Mouse (Mus musculus) midbrain, embryonic 10.5 days (tissue): ENCODE measurements around the gene Fen1. TPM values are rescaled to one million over a fixed set of nuclear protein-coding genes. Genes with fewer than 3 reads are reported as not detected.

Experiments
- DNase-seq: peaks from one replicate; pipeline ENCODE4 v3.0.0-alpha.2; 2017; ENCODE audit warnings: low spot score
- H3K27ac ChIP-seq: fragments of 300-500 bp; sonication (generic); replicated peaks from 2 replicates; pipeline ENCODE4 v1.5.1; 2016; ENCODE audit warnings: mild to moderate bottlenecking
- H3K27me3 ChIP-seq: fragments of 300-500 bp; sonication (generic); 2 replicates; pipeline ENCODE4 v1.6.1; 2016; ENCODE audit warnings: low read depth, mild to moderate bottlenecking; ENCODE audit not compliant: poor library complexity, severe bottlenecking
- H3K36me3 ChIP-seq: fragments of 300-500 bp; sonication (generic); 2 replicates; pipeline ENCODE4 v1.6.1; 2016; ENCODE audit warnings: mild to moderate bottlenecking, moderate library complexity
- H3K4me1 ChIP-seq: fragments of 300-500 bp; sonication (generic); 2 replicates; pipeline ENCODE4 v1.6.1; 2016
- H3K4me3 ChIP-seq: fragments of 300-500 bp; sonication (generic); 2 replicates; pipeline ENCODE4 v1.5.1; 2016; ENCODE audit warnings: mild to moderate bottlenecking, moderate library complexity
- H3K9me3 ChIP-seq: fragments of 300-500 bp; sonication (generic); replicated peaks from 2 replicates; pipeline ENCODE4 v1.6.1; 2016; ENCODE audit warnings: mild to moderate bottlenecking
- WGBS: fragments of 180-500 bp; shearing (Covaris S2); methylation state at CpG from one replicate; pipeline ENCODE4 v1.1.7; 2016; 5-methylcytosine and 5-hydroxymethylcytosine counted together
- polyA plus RNA-seq: library from polyadenylated mRNA; unstranded; fragments of >200 nt; fragmentation: Nextera tagmentation; extraction: Ambion mirVana; gene quantifications from 2 replicates; pipeline ENCODE4 v1.2.1, GENCODE M21; 2016

The Fen1 gene
- polyA plus RNA-seq, 1 experiment from 2014 or later: 188 TPM

DNA sequence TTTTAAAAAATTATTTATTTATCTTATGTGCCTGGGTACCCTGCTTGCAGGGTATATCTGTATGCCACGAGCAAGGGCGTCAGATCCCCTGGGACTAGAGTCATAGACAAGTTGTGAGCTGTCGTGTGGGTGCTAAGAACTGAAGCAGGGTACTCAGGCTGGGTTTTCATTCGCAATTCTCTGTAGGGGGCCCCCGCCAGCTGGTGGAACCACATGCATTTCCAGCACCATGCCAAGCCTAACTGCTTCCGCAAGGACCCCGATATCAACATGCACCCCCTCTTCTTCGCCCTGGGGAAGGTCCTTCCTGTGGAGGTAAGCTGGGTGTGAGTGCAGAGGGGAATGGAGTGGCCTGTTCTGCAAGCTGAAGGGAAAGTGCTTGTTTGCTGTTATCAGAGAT, 17.4 kb downstream of the Fen1 start:
- WGBS: 94% methylated on average over 8 of the region's 8 CpGs
- Histone ChIP-seq H3K27me3 (no peaks in the 10 kb centered on the region), H3K36me3 (peaks cover 72% of the 10 kb centered on the region), H3K27ac (no peak overlapping the region), H3K9me3 (no peaks in the 10 kb centered on the region), H3K4me3 (no peak overlapping the region), H3K4me1 (peaks cover 40% of the 10 kb centered on the region)
- no peak for DNase-seq

GRCm38 (mm10) chr19:10185876-10186275, 18.1 kb downstream of the Fen1 start:
- no peak for DNase-seq
- no peak overlapping the region; the same call in 1 of the 2 replicates for H3K4me3 ChIP-seq
- no peaks in the 10 kb centered on the region for H3K9me3 ChIP-seq
- no peak overlapping the region for H3K27ac ChIP-seq
- WGBS: 94% methylated on average over 3 of the region's 3 CpGs
- no peaks in the 10 kb centered on the region for H3K27me3 ChIP-seq
- H3K36me3 ChIP-seq: peaks cover 65% of the 10 kb centered on the region
- peaks cover 34% of the 10 kb centered on the region for H3K4me1 ChIP-seq

DNA sequence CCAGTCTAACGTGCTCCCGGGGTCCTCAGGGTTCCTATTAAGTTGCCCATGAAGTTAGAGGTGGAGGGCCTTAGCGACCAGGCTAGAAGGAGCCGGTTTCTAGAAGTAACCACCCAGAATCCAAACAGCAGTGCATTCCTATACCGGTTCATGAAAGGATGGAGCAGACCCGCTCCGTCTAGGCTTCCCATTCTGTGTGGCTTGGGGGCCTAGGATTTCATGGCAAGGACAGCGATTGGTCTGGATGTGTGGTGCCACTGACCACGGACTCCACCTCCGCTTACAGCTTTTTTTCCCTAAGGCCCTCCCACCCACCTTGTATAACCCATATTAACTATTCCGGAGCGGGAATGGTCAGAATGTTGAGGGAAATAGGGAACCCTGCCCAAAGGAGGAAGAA, 19.9 kb downstream of the Fen1 start:
- peak overlapping the region; percentile 79 for H3K4me3 ChIP-seq
- peak; percentile 41 for DNase-seq
- 20% methylated on average over 12 of the region's 12 CpGs for WGBS
- H3K27ac ChIP-seq: peak overlapping the region; percentile 99
- peaks cover 34% of the 10 kb centered on the region for H3K4me1 ChIP-seq
- H3K36me3 ChIP-seq: peaks cover 48% of the 10 kb centered on the region
- H3K9me3 ChIP-seq: no peaks in the 10 kb centered on the region
- H3K27me3 ChIP-seq: no peaks in the 10 kb centered on the region

DNA sequence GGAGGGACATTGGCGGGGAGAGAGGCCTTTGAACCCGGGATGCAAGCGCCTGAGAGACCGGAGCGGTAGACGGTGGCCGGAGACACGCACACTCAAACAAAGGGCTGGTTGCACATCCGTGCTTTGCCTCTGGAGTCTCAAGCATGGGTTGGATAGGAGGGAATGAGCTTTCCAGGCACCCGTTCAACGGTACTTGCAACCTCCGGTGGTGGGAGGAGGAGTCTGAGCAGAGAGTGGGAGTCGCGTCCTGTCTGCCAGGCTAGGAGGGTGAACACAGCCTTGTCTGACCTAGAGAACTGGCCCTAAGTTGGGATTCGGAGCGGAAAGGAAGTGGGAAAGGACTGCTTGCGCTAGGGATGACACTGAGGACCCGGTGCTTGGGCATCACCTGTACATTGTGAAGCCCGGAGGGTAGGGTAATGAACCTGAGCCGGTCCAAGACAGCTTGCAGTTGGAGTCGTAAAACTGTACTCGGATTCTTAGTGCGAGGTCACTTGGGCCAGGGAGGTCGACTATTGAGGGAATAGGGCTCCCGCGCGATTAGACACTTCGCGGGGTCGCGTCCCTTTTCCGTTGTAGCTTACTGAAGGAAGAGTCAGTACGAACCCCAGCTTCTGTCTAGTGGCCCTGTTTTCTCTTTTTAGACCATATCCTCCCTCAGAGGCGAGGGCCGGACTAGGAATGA, 20.5 kb downstream of the Fen1 start:
- Histone ChIP-seq H3K9me3 (no peaks in the 10 kb centered on the region), H3K4me1 (peaks cover 34% of the 10 kb centered on the region), H3K27me3 (no peaks in the 10 kb centered on the region), H3K36me3 (peaks cover 41% of the 10 kb centered on the region), H3K27ac (peak overlapping the region; percentile 99), H3K4me3 (peak overlapping the region; percentile 79)
- DNase-seq: peak; percentile 77
- WGBS: 1% methylated on average over 35 of the region's 35 CpGs

GRCm38 (mm10) chr19:10182670-10183298, 21.2 kb downstream of the Fen1 start, which contains the start of gene Fads1:
TSS of gene Fads1 (plus strand) at chr19:10182888.
- Histone ChIP-seq H3K27me3 (no peaks in the 10 kb centered on the region), H3K4me1 (peaks cover 34% of the 10 kb centered on the region), H3K36me3 (peaks cover 35% of the 10 kb centered on the region), H3K4me3 (peak within 1 kb of the TSS; percentile 79), H3K27ac (peak within 1 kb of the TSS; percentile 99), H3K9me3 (no peaks in the 10 kb centered on the region)
- peak; percentile 94 for DNase-seq
- under 1% methylated on average over 70 of the region's 70 CpGs for WGBS

DNA sequence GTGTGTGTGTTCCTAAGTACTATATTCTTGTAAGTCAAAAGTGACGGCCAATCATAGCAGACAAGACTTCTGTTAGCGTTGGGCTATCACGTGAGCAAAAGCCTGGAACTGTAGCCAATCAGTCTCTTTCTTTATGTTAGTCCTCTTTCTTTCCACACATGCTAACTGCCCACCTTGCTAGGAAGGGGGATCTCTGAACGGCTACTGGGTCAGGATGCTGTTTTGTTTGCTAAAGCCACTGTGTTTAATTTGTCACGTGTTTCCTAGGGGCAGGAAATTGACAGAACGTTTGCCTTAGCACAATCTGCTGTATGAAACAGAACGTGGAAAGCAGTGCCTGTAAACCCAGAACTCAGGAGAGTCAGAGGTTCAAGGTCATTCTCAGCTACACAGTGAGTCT, 21.8 kb downstream of the Fen1 start:
- H3K36me3 ChIP-seq: peaks cover 28% of the 10 kb centered on the region
- peaks cover 34% of the 10 kb centered on the region for H3K4me1 ChIP-seq
- 40% methylated on average over 7 of the region's 7 CpGs for WGBS
- peak overlapping the region; percentile 99 for H3K27ac ChIP-seq
- no peaks in the 10 kb centered on the region for H3K9me3 ChIP-seq
- no peak for DNase-seq
- H3K4me3 ChIP-seq: peak overlapping the region; percentile 79
- no peaks in the 10 kb centered on the region for H3K27me3 ChIP-seq

- H3K9me3 ChIP-seq: no peaks in the 10 kb centered on the region
- no peaks in the 10 kb centered on the region for H3K27me3 ChIP-seq
- H3K27ac ChIP-seq: no peak overlapping the region
- 96% methylated on average over 7 of the region's 7 CpGs for WGBS
- peaks cover 36% of the 10 kb centered on the region for H3K4me1 ChIP-seq
- no peak overlapping the region for H3K4me3 ChIP-seq
- no peak for DNase-seq
- H3K36me3 ChIP-seq: peaks cover 19% of the 10 kb centered on the region
Measured at GRCm38 (mm10) chr19:10181225-10181624, 22.7 kb downstream of the Fen1 start.

- no peak for DNase-seq
- 82% methylated on average over 7 of the region's 7 CpGs for WGBS
- peaks cover 6% of the 10 kb centered on the region for H3K4me1 ChIP-seq
- no peak overlapping the region for H3K4me3 ChIP-seq
- no peaks in the 10 kb centered on the region for H3K9me3 ChIP-seq
- no peaks in the 10 kb centered on the region for H3K36me3 ChIP-seq
- no peak overlapping the region for H3K27ac ChIP-seq
- no peaks in the 10 kb centered on the region for H3K27me3 ChIP-seq
Measured at GRCm38 (mm10) chr19:10176941-10177372, 27.0 kb downstream of the Fen1 start.

DNA sequence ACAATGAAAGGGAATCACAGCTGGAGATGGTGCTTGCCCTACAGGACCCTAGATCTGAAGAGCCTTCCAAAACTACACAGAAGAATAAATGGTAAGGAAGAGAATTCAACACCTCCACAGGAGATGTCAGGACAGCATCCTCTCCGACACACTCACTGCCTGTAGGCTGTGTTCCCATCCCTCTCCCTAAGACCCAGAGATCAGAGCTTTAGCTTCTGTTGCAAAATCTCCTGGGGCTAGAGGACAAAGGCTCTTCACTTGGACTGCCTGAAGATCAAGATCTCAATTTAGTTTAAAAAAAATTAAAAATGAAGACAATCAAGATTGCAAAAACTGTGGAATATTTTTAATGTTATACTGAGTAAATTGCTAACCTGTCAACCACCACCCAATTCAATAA, 27.5 kb downstream of the Fen1 start:
- no peaks in the 10 kb centered on the region for H3K9me3 ChIP-seq
- no peak overlapping the region for H3K4me3 ChIP-seq
- H3K27me3 ChIP-seq: no peaks in the 10 kb centered on the region
- H3K27ac ChIP-seq: no peak overlapping the region
- H3K4me1 ChIP-seq: peaks cover 5% of the 10 kb centered on the region
- no peak for DNase-seq
- WGBS: 58% methylated on average over 1 of the region's 1 CpGs
- H3K36me3 ChIP-seq: no peaks in the 10 kb centered on the region

- 80% methylated on average over 4 of the region's 4 CpGs for WGBS
Measured at GRCm38 (mm10) chr19:10174956-10175355, 29.0 kb downstream of the Fen1 start.

GRCm38 (mm10) chr19:10173844-10174539, 30.0 kb downstream of the Fen1 start:
- no peaks in the 10 kb centered on the region for H3K36me3 ChIP-seq
- H3K9me3 ChIP-seq: peaks cover 4% of the 10 kb centered on the region; the same call in 1 of the 2 replicates
- no peak for DNase-seq
- H3K4me3 ChIP-seq: no peak overlapping the region
- no peak overlapping the region for H3K27ac ChIP-seq
- peaks cover 9% of the 10 kb centered on the region for H3K4me1 ChIP-seq
- no peaks in the 10 kb centered on the region for H3K27me3 ChIP-seq
- 92% methylated on average over 7 of the region's 7 CpGs for WGBS

More at GRCm38 (mm10) chr19:10174956-10175355, 29.0 kb downstream of the Fen1 start:
- Histone ChIP-seq H3K27me3 (no peaks in the 10 kb centered on the region), H3K27ac (no peak overlapping the region), H3K4me3 (no peak overlapping the region), H3K4me1 (peaks cover 5% of the 10 kb centered on the region), H3K36me3 (no peaks in the 10 kb centered on the region), H3K9me3 (peaks cover 4% of the 10 kb centered on the region; the same call in 1 of the 2 replicates)
- no peak for DNase-seq

DNA sequence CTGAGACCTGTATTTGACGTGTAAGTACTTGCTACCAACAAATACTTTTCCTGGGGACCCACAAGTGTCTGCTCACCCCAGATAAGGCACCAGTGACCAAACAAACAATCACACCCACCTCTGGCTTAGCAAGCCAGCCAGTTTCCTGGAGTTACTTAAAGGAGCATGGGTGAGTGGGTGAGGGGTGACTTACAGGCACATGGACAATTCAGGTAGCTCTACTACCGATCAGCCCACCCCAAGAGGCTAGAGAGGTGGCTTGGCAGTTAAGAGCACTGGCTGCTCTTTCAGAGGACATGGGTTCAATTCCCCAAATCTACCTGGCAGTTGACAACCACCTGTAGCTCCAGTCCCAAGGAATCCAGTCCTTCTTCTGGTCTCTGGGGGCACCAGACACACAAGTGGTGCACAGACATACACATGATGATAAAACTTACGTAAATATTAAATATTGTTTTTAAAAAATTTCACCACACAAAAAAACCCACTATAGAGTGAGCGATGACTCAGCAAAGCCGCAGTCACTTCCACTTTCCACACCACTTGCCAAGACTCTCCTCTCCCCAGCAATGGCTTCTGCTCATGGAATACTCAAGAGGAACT, 30.8 kb downstream of the Fen1 start:
- WGBS: 88% methylated on average over 5 of the region's 5 CpGs
- Histone ChIP-seq H3K27me3 (no peaks in the 10 kb centered on the region), H3K4me1 (peaks cover 9% of the 10 kb centered on the region), H3K4me3 (no peak overlapping the region), H3K36me3 (no peaks in the 10 kb centered on the region), H3K9me3 (peaks cover 4% of the 10 kb centered on the region; the same call in 1 of the 2 replicates), H3K27ac (peak overlapping the region; percentile 49; the same call in 1 of the 2 replicates)
- no peak for DNase-seq
